Mouse (Mus musculus) MEL (cell line): ENCODE data around the gene Lrrfip1.

Experiments used
- CHD2 ChIP-seq: IDR thresholded peaks from 2 replicates; pipeline ENCODE4 v1.6.1; 2011; ENCODE audit warnings: low read length, improper control_type of control experiment
- CTCF ChIP-seq, 3 experiments: IDR thresholded peaks in 2 of 3; conservative IDR thresholded peaks in 1 of 3; 2 replicates each; pipeline ENCODE4 v1.5.1; 2011 to 2012; ENCODE audit warnings: low read length in 3 of 3, low read depth in 2 of 3, mild to moderate bottlenecking in 2 of 3, improper control_type of control experiment in 1 of 3, inconsistent platforms in 1 of 3, mixed read lengths in 1 of 3, moderate library complexity in 1 of 3; ENCODE audit not compliant: control insufficient read depth in 1 of 3, insufficient read depth in 1 of 3, poor library complexity in 1 of 3, severe bottlenecking in 1 of 3
- MAFK ChIP-seq: IDR thresholded peaks from 2 replicates; pipeline ENCODE4 v1.6.1; 2011; ENCODE audit warnings: low read depth, mild to moderate bottlenecking, low read length, improper control_type of control experiment, borderline replicate concordance
- POLR2A ChIP-seq, 2 experiments: IDR thresholded peaks; 2 replicates each; pipeline ENCODE4 v1.6.1; 2011 to 2012; ENCODE audit warnings: low read length in 2 of 2, mild to moderate bottlenecking in 2 of 2, control low read depth in 1 of 2, improper control_type of control experiment in 1 of 2, low read depth in 1 of 2, moderate library complexity in 1 of 2; ENCODE audit not compliant: control insufficient read depth in 1 of 2, insufficient read depth in 1 of 2, poor library complexity in 1 of 2

DNA sequence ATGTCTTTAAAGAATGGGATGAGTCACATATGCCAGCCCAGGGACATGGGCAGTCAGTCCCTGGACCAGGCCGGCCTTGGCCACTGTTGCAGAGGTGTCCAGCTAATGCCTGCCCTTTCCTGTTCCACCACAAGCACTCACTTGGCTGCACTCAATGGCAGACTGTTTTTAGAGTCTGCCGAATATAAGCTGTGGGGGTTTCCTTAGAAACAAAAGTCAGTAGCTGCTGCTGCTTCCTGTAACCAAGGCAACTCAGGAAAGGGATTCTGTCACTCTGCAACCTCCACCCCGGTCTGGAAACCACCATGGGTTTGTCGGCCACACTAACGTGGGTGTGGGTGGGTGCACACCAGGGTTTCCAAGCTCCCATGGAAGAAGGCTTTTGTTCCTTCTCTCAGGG is 63.8 kb downstream of the Lrrfip1 start:
- TF ChIP-seq CTCF (IDR thresholded peaks at IDR 0.05 in 2 of 3, conservative IDR thresholded peaks at IDR 0.05 in 1 of 3; ENCODE audit: control insufficient read depth in 1 of 3, insufficient read depth in 1 of 3, low read depth in 2 of 3, low read length in 3 of 3, poor library complexity in 1 of 3, severe bottlenecking in 1 of 3): no peak
- no peak for TF ChIP-seq MAFK
- no peak for TF ChIP-seq POLR2A (IDR thresholded peaks at IDR 0.05; ENCODE audit: control insufficient read depth in 1 of 2, insufficient read depth in 1 of 2, low read depth in 1 of 2, low read length in 2 of 2, poor library complexity in 1 of 2)
- no peak for TF ChIP-seq CHD2
